Mouse (Mus musculus): Measurements from ENCODE around the gene Vamp5.
A peak's percentile ranks its signal among the peaks of the same experiment; 100 is the strongest.

The Vamp5 gene

GRCm38 (mm10) chr6:72366844-72367443 lies 13.3 kb downstream of the Vamp5 start, which contains the start of gene Rnf181:
Gene Rnf181 (minus strand): TSS chr6:72366956.
- no peak for DNase-seq (ENCODE audit: low spot score)

GRCm38 (mm10) chr6:72366304-72366703 lies 14.0 kb downstream of the Vamp5 start:
- no peak for DNase-seq (ENCODE audit: low spot score)

GRCm38 (mm10) chr6:72364985-72365384 lies 15.3 kb downstream of the Vamp5 start:
- no peak for DNase-seq (ENCODE audit: low spot score)

- DNase-seq (ENCODE audit: low spot score), result no peak
Observed at GRCm38 (mm10) chr6:72364009-72364408, 16.3 kb downstream of the Vamp5 start.

- DNase-seq (ENCODE audit: low spot score), result peak; percentile 97
Observed at GRCm38 (mm10) chr6:72362132-72363028, 17.9 kb downstream of the Vamp5 start.

- DNase-seq (ENCODE audit: low spot score), result no peak
Observed at GRCm38 (mm10) chr6:72361121-72361551, 19.1 kb downstream of the Vamp5 start.

GRCm38 (mm10) chr6:72360599-72360935 lies 19.7 kb downstream of the Vamp5 start:
- no peak for DNase-seq (ENCODE audit: low spot score)

- DNase-seq (ENCODE audit: low spot score), result no peak
Observed at GRCm38 (mm10) chr6:72359891-72360598, 20.2 kb downstream of the Vamp5 start.

- no peak for DNase-seq (ENCODE audit: low spot score)
Observed at GRCm38 (mm10) chr6:72359343-72359742, 20.9 kb downstream of the Vamp5 start.

- no peak for DNase-seq (ENCODE audit: low spot score)
Observed at GRCm38 (mm10) chr6:72358086-72358764, 22.0 kb downstream of the Vamp5 start.

- no peak for DNase-seq (ENCODE audit: low spot score)
Observed at GRCm38 (mm10) chr6:72357164-72358079, 22.8 kb downstream of the Vamp5 start.

- DNase-seq (ENCODE audit: low spot score), result no peak
Observed at GRCm38 (mm10) chr6:72356001-72356532, 24.2 kb downstream of the Vamp5 start.

- DNase-seq (ENCODE audit: low spot score), result peak; percentile 34
Observed at GRCm38 (mm10) chr6:72355066-72355911, 25.0 kb downstream of the Vamp5 start, which contains the start of gene Tmem150a. Gene Tmem150a (plus strand): TSS chr6:72355447.

- DNase-seq (ENCODE audit: low spot score), result no peak
Observed at GRCm38 (mm10) chr6:72354025-72354424, 26.2 kb downstream of the Vamp5 start.

- no peak for DNase-seq (ENCODE audit: low spot score)
Observed at GRCm38 (mm10) chr6:72352636-72353405, 27.4 kb downstream of the Vamp5 start.

- no peak for DNase-seq (ENCODE audit: low spot score)
Observed at GRCm38 (mm10) chr6:72350214-72350613, 30.1 kb downstream of the Vamp5 start.

GRCm38 (mm10) chr6:72348411-72348810 lies 31.9 kb downstream of the Vamp5 start:
- DNase-seq (ENCODE audit: low spot score), result no peak

GRCm38 (mm10) chr6:72347166-72347941 lies 32.9 kb downstream of the Vamp5 start, which contains the start of gene 0610030E20Rik:
Gene 0610030E20Rik (plus strand): TSS chr6:72347317.
- DNase-seq (ENCODE audit: low spot score), result peak; percentile 75

All from T-cell, adult 2 months (primary cell).